24 mouse cellular contexts compared by ENCODE assay signal in genomic region chr1:132113098-132113497, GRCm38 (mm10). TPM values are rescaled to one million over a fixed set of nuclear protein-coding genes. Genes with fewer than 3 reads are reported as not detected.
DNase-seq lines count a peak whose midpoint lies in the region; ATAC-seq and TF ChIP-seq lines count a peak whose summit lies in the region.
"Had no signal": no experiment of that assay in that cellular context is flagged by ENCODE, and none has a peak within 500 bp of the region (broad histone marks: within the 10 kb centered on the region; RNA-seq: fewer than 3 reads in every experiment).

No protein-coding gene starts in this region.

- H3ac ChIP-seq in myocyte (ENCODE audit: control insufficient read depth, insufficient read length), result no peak overlapping the region

- H3K4me3 ChIP-seq in kidney, embryonic 15.5 days (replicated peaks), result no peak overlapping the region
- no peak overlapping the region for H3K4me3 ChIP-seq in myocyte
- no peak overlapping the region for H3K4me3 ChIP-seq in midbrain, embryonic 13.5 days (replicated peaks)
- H3K4me3 ChIP-seq: embryonic facial prominence, embryonic 12.5 days; embryonic facial prominence, embryonic 15.5 days; gastrocnemius, adult 2 months; hindbrain, embryonic 10.5 days; hindbrain, embryonic 13.5 days had no signal

- H3K4me2 ChIP-seq in kidney, embryonic 15.5 days, result no peak overlapping the region
- H3K4me2 ChIP-seq in myocyte (ENCODE audit: low read depth), result no peak overlapping the region
- H3K4me2 ChIP-seq in midbrain, embryonic 13.5 days (replicated peaks), result no peak overlapping the region
- H3K4me2 ChIP-seq: embryonic facial prominence, embryonic 12.5 days; embryonic facial prominence, embryonic 15.5 days; heart, embryonic 11.5 days; hindbrain, embryonic 13.5 days had no signal

- no peaks in the 10 kb centered on the region for H3K79me2 ChIP-seq in myocyte (ENCODE audit: control insufficient read depth, insufficient read depth)

- ATAC-seq in kidney, embryonic 15.5 days (replicated peaks; ENCODE audit: low FRiP score), result 0 out of 2 replicates have a peak, but pooled peaks have one; percentile 40
- no peak for ATAC-seq in midbrain, embryonic 13.5 days
- ATAC-seq: activated CD4-positive, CD25-positive, alpha-beta regulatory T cell, adult 4 months; forebrain, embryonic 14.5 days; forebrain, postnatal 0 days; hindbrain, embryonic 16.5 days had no signal

- no peak for DNase-seq in kidney, postnatal 14 days
- peak; percentile 70 for DNase-seq in 3T3-L1 (ENCODE audit: low read depth, low spot score)
- DNase-seq in MN1 (ENCODE audit: low spot score), result peak; percentile 20
- DNase-seq in ovary, adult 18-20 months (ENCODE audit: low spot score), result no peak
- DNase-seq: adrenal gland, adult 8-10 months; adrenal gland, postnatal 25 days; cerebellum, adult 18-20 months; cerebellum, adult 9-10 months; cerebellum, postnatal 14 days; forebrain, postnatal 0 days; gastrocnemius, adult 2 months; gastrocnemius, postnatal 14 days; heart, adult 11 months had no signal

- no peak overlapping the region for H3K27ac ChIP-seq in kidney, embryonic 15.5 days
- H3K27ac ChIP-seq in midbrain, embryonic 13.5 days, result no peak overlapping the region
- H3K27ac ChIP-seq: embryonic facial prominence, embryonic 12.5 days; embryonic facial prominence, embryonic 15.5 days; gastrocnemius, adult 2 months; hindbrain, embryonic 10.5 days; hindbrain, embryonic 13.5 days had no signal

- H3K4me1 ChIP-seq in kidney, embryonic 15.5 days, result no peaks in the 10 kb centered on the region
- H3K4me1 ChIP-seq in midbrain, embryonic 13.5 days (replicated peaks), result no peaks in the 10 kb centered on the region
- H3K4me1 ChIP-seq: embryonic facial prominence, embryonic 12.5 days; embryonic facial prominence, embryonic 15.5 days; hindbrain, embryonic 13.5 days had no signal

- no peak overlapping the region for H3K9ac ChIP-seq in kidney, embryonic 15.5 days
- no peak overlapping the region for H3K9ac ChIP-seq in midbrain, embryonic 13.5 days (replicated peaks)
- H3K9ac ChIP-seq: embryonic facial prominence, embryonic 12.5 days; embryonic facial prominence, embryonic 15.5 days; forebrain, postnatal 0 days; hindbrain, embryonic 13.5 days had no signal

- 45% methylated on average over 3 of the region's 3 CpGs for WGBS in kidney, embryonic 15.5 days
- WGBS in midbrain, embryonic 13.5 days, result 63% methylated on average over 3 of the region's 3 CpGs

- H3K27me3 ChIP-seq in kidney, embryonic 15.5 days, result no peaks in the 10 kb centered on the region
- H3K27me3 ChIP-seq in myocyte (ENCODE audit: control insufficient read depth, insufficient read depth, insufficient read length), result no peaks in the 10 kb centered on the region
- no peaks in the 10 kb centered on the region for H3K27me3 ChIP-seq in midbrain, embryonic 13.5 days
- H3K27me3 ChIP-seq: embryonic facial prominence, embryonic 15.5 days; hindbrain, embryonic 13.5 days had no signal

- no peaks in the 10 kb centered on the region for H3K36me3 ChIP-seq in kidney, embryonic 15.5 days
- peaks cover 26% of the 10 kb centered on the region for H3K36me3 ChIP-seq in myocyte (ENCODE audit: control insufficient read depth, insufficient read depth)
- H3K36me3 ChIP-seq in midbrain, embryonic 13.5 days, result no peaks in the 10 kb centered on the region
- H3K36me3 ChIP-seq: embryonic facial prominence, embryonic 12.5 days; embryonic facial prominence, embryonic 15.5 days; hindbrain, embryonic 10.5 days; hindbrain, embryonic 13.5 days had no signal

- no peaks in the 10 kb centered on the region for H3K9me3 ChIP-seq in kidney, embryonic 15.5 days (replicated peaks)
- H3K9me3 ChIP-seq in midbrain, embryonic 13.5 days, result no peaks in the 10 kb centered on the region
- H3K9me3 ChIP-seq: embryonic facial prominence, embryonic 12.5 days; embryonic facial prominence, embryonic 15.5 days; hindbrain, embryonic 10.5 days; hindbrain, embryonic 13.5 days had no signal

- TF ChIP-seq POLR2A in myocyte (IDR thresholded peaks at IDR 0.05; ENCODE audit: insufficient read length, low read depth), result no peak

TF ChIP-seq in myocyte, 11 proteins besides CTCF, POLR2A, EP300 and RAD21:
- TF ChIP-seq MAX (IDR thresholded peaks at IDR 0.05; ENCODE audit: low read depth) (no peak), REST (IDR thresholded peaks at IDR 0.05; ENCODE audit: insufficient read depth, insufficient read length) (no peak), SRF (IDR thresholded peaks at IDR 0.05; ENCODE audit: control insufficient read depth, insufficient read length, low read depth) (no peak), MYOG (IDR thresholded peaks at IDR 0.05; ENCODE audit: control insufficient read depth in 1 of 3, insufficient read depth in 1 of 3, insufficient read length in 2 of 3, low read depth in 2 of 3) (no peak), CEBPB (IDR thresholded peaks at IDR 0.05; ENCODE audit: insufficient read depth, poor library complexity, severe bottlenecking) (no peak), USF1 (IDR thresholded peaks at IDR 0.05; ENCODE audit: low read depth) (peak; percentile 25), MYOD1 (IDR thresholded peaks at IDR 0.05; ENCODE audit: control insufficient read depth in 1 of 3, insufficient read length in 2 of 3, low read depth in 2 of 3) (no peak)

RNA-seq across cellular contexts. Expression of gene Cdk18, which starts 26.4 kb away (rescaled TPM):
- 7.6 and 8.1 TPM in 2 replicates for polyA plus RNA-seq in kidney, embryonic 15.5 days (2015; fragmentation: Nextera tagmentation; extraction: Ambion mirVana)
- 33.9 TPM for polyA plus RNA-seq in myocyte (2012; fragmentation: generic; extraction: Trizol)
- 0.32 and 0.41 TPM in 2 replicates for polyA plus RNA-seq in midbrain, embryonic 13.5 days (2015; fragmentation: Nextera tagmentation; extraction: Ambion mirVana)
- polyA plus RNA-seq: activated CD4-positive, CD25-positive, alpha-beta regulatory T cell, adult 4 months had no signal

RNA-seq across cellular contexts. Expression of gene Mfsd4a, which starts 45.2 kb away (rescaled TPM):
- polyA plus RNA-seq in kidney, embryonic 15.5 days (2015; fragmentation: Nextera tagmentation; extraction: Ambion mirVana), result 15.6 and 15.8 TPM in 2 replicates
- 9.6 TPM for polyA plus RNA-seq in myocyte (2012; fragmentation: generic; extraction: Trizol)
- 7.3 and 8.0 TPM in 2 replicates for polyA plus RNA-seq in midbrain, embryonic 13.5 days (2015; fragmentation: Nextera tagmentation; extraction: Ambion mirVana)

Comparison
In these comparisons a context has a peak if more than half of its experiments do, and no peak if none do; other contexts are left out.
1. DNase-seq: peak in 3T3-L1 (single experiment) and MN1 (single experiment); none in kidney, postnatal 14 days (single experiment) and ovary, adult 18-20 months (single experiment).